Mouse (Mus musculus) gastrocnemius, postnatal 14 days (tissue): ENCODE results near the gene Scarb2. TPM values are rescaled to one million over a fixed set of nuclear protein-coding genes. Genes with fewer than 3 reads are reported as not detected.

ENCODE experiments used
- DNase-seq: peaks from one replicate; pipeline ENCODE4 v3.0.0; 2021; ENCODE audit warnings: mixed read lengths
- intact Hi-C: fragments of 180-260 bp; cut with DNase I; formaldehyde crosslinking; loops from one replicate; pipeline ENCODE4 v1.15.1; 2025; ENCODE audit warnings: low total_unique reads
- total RNA-seq, 2 experiments: library from RNA; stranded (reverse); gene quantifications; 2 replicates each; pipeline ENCODE4 v1.2.3; 2021

Gene Scarb2
- total RNA-seq, 2 experiments from 2014 or later: 71.7 to 79.2 TPM

DNA sequence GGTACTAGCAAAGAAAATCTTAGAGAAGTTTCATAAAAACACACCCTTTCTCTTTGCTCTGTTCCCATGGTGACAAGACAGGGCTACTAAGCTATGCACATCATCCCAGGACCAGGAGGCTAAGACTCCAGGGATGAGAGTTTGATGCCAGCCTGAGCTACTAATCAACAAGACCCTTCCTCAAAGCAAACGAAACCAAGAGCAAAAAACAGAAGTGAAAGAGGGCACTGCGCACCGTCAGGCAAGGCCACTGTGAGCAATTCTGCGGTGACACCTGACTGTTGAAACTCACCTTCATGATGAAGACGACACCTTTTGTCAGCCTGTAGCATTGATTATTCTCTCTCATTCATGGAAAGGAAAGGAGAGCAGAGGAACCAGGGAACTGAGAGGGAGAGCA, 53.8 kb downstream of the Scarb2 start:
- intact Hi-C loops: no loop called here

DNA sequence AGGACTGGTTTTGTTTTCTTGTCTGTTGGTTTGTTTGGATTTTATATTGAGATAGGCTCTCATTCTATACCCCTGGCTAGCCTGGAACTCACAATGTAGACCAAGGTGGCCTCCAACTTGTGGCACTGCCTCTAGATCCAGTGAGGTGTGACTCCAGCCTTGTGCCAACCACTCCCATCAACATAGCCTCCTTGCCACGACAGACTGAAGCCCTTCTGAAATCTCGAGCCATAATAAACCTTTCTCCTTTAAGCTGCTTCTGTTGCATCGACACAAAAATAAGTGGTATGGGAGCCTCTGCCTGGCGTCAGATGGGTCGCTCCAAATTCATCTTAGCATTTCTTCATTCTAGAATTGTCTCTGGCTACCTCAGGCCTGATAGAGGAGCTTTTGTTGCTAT, 59.9 kb downstream of the Scarb2 start:
- intact Hi-C loops: no loop called here
- no peak for DNase-seq

More for the DNA sequence above, 53.8 kb downstream of the Scarb2 start:
- no peak for DNase-seq

DNA sequence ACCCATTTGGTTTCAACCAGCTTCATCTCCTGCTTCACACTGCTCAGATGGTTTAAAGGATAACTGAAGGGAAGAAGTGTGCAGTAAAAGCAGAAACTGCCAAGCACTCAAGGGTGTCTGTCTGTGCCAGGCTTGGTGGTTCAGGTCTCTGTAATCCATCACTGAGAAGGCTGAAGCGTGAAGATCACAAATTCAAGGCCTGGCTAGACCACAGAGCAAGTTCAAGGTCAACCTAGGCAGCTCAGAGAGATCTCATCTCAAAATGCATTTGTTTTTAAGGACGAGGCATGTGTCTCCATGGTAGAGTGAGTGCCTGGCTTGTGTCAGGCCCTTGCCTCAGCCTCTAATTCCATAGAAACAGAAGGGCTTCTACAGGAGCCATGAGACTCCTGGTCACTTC, 61.6 kb downstream of the Scarb2 start:
- intact Hi-C loops: no loop called here
- no peak for DNase-seq

DNA sequence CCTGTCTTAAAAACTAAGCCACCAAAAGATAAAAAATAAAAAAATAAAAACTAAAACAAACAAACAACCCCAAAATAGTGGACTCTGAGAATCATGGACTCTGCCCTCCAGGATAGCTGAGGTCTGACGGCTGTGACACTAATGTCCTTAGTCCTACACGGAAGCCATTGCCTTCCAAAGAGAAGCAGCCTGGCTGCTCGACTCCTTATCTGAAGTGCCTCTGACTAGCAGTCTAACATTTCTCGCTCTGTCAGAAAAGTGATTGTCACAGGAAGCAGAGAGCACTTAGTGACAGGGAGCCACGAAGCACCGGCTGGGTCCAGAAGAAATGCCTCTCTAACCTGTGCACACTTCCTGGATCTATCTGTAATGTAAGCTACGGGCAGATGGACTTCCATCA, 63.7 kb downstream of the Scarb2 start:
- no peak for DNase-seq
- intact Hi-C loops: no loop called here

DNA sequence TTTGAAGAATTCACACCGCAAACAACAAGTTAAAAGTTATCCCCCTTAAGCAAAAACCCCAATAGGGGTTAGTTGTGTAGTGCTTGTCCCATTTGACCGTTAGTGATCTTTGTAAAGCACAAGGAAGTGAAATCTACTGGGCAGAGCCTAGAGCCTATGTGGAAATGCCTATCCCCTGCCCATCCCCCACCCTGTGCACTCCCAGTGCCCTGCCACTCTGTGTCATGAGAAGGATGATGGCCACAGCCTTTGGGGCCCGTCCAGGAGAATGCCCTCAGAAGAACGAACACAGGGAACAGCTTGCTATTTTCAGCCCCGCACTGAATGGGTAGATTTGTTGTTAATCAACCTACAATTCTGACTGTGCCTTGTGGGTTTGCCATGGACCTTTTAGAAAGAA, 65.1 kb downstream of the Scarb2 start:
- DNase-seq: peak; percentile 47
- intact Hi-C loops: no loop called here

DNA sequence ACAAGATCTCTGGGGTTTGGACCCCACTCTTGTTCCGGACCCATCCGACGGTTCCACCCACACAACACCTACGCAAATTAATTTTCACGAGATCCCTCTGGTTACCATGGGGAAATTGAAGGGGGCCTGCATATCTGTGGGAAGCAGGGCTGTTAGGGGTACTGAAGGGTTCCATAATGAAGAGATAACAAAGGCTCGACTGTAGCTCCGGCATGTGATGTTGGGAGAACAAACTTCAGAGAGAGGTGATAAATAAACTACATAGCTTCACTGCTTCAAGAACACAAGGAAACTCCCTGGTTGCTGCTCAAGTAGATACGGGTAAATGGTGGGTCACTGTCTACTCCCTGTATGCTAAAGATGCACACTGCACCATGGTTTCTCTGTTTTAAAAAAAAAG, 68.1 kb downstream of the Scarb2 start:
- no peak for DNase-seq
- intact Hi-C loops: no loop called here

DNA sequence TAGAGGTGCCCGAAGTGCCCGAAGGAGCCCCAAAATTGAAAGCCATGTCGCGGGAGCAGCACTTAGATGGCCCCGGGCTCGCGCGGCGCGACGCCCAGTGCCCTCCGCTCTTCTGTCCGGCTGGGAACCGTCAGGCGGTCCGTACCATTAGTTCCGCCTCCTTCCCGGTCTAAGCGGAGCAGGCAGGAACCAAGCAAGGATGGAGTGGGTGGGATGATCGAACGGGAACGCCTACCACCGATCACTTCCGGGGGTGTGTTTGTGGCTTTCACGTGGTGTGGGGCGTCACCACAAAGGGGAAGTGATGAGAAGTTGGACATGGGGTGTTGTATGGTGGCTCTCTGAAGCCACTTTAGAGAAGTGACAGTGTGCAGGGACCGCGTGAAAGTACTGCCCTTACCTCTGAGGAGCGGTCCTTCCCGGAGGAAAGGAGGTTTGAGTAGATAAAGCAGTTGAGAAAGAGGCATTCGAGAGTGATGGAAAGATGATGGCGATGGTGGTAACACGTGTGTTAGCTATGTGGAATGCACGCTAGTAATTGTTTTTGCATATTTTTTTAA, 71.5 kb downstream of the Scarb2 start, which contains the start of gene Nup54:
TSS of gene Nup54 (minus strand) at position 195 of the 560 bp plus-strand sequence.
- peak; percentile 94 for DNase-seq
- intact Hi-C loops: no loop called here

DNA sequence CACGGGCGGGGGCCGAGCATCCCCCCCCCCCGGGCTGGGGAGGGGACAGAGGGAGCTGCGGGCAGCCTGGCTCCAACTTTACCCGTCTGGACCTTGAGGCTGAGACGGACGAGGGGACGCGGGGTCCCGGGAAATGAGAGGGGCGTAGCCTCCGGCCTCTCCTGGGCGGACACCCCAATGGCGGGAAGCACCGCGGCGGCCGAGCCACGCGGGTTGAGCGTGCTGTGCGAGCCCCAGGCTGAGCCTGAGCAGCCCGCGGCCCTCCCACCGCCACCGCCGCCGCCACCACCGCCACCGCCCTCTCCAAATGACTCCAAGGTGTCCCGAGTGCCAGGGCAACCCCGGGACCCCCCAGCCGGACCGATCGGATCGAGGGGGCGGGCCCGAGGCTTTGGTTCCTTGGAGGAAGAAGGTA, 72.1 kb downstream of the Scarb2 start:
- DNase-seq: no peak
- intact Hi-C loops: no loop called here

DNA sequence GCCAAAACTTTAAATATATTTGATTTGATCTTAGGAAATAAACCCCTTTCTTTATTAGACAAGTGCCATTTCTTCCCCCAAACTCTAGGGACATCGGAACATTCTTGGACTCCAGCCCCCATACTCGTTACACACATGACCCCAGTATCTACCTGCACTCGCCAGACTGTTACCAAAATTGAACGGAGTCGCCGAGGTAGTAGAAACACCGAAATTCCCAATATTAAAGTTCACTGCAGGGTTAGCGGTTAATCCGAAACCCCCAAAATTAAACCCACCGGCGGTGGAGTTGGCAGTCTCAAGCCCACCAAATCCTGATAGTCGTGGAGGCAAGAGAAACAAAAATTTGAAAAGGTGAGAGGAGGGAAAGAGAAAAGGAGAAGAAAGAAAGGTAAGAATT, 72.6 kb downstream of the Scarb2 start:
- DNase-seq: no peak
- intact Hi-C loops: no loop called here

DNA sequence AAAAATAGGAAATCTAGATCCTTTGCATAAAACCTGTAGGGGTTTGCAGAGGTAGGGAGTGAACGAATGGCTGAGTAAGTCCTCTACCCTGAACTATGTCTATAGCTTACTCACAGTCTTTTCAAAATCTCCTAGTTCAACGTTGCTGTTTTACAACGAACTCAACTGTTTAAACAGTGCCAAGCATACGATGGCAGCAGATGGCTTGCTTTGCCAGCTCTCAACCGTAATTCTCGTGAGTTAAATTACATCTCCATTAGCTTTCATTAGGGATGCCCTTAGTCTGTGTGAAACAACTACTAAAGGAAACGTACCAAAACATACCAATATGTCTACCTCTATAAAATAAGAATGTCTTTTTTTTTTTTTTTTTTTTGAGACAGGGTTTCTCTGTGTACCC, 75.0 kb downstream of the Scarb2 start:
- no peak for DNase-seq
- intact Hi-C loops: no loop called here

DNA sequence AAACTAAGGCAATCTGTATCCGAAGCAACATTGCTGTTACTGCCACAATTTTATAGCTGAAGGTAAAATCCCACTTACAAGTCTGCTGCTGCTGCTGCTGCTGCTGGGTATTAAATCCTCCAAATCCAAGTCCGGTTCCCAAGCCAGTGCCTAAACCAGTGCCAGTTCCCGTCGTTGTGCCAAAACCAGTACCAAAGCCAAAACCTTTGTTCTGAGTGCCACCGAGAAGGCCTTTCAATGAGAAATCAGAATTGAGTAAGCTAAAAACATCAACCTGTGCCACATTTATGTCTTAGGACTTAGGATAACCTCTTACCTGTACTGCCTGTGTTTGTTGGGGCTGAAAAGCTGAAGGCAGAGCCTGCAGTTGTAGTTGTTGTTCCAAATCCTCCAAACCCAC, 75.9 kb downstream of the Scarb2 start:
- intact Hi-C loops: no loop called here
- no peak for DNase-seq

DNA sequence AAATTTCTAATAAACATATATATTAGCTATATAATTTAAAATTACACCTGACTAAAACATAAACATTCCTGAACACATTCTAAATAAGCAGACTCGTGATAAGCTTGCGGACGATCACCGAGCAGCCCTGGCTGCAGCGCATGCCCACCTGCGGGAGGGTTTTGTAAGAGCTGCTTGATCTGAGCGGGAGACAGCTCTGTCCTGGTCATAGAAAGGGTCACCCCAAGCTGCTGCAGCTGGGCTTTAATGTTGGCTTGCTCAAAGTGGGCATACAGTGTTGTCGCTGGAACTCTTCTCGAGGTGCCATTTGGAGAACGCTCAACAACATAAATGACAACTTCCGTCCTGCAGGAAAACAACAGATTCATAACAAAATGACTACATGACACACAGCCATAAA, 82.5 kb downstream of the Scarb2 start:
- intact Hi-C loops: no loop called here
- no peak for DNase-seq

DNA sequence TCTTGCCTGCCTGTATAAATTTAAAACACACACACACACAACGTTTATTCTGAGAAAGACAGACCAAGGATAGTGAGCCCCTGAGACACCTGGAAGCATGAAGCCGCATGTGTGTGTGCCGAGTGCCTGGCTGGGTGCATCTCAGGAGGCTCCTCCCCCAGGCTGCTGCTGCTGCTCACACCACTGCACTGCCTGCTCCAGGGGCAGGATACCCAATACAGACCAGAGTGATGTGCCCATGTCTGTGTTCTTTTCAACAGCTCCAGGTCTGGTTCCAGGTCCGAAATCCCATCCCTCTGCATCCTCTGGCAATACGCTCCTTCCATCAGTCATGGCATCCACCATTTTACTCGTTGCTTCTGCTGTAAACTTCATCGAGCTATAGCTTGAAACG, 92.7 kb downstream of the Scarb2 start:
- intact Hi-C loops: no loop called here
- DNase-seq: no peak

DNA sequence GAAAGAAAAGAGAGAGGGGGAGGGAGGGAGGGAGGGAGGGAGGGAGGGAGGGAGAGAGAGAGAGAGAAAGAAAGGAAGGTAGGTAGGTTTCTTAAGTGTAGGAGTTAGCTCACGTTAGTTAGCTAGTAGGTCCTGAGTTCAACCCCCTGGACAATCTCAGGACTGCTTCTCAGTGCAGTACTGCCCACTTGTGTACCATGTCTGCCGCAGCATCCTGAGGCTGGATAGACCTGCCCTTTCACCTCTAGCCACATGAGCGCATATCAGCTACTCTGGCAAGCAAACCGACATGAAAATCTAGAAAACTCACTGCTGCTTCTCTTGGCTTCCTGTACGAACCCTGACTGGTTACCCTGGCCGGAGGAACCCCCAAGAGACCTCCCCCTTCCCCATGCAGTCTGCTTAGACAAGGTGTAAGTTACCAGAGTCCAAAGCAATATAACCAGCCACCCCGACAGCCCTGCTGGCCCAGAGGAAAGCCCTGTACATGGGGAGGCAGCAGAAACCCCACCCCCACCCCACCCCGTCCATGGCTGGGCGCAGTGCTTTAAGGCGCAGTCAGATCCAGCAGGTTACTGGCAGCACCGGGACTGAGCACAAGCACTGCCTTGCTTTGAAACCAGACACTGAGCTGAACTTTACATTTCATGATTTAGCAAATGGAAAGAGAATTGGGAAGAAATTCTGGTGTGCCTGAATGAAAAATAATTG, 93.2 kb downstream of the Scarb2 start:
- intact Hi-C loops: no loop called here
- no peak for DNase-seq

DNA sequence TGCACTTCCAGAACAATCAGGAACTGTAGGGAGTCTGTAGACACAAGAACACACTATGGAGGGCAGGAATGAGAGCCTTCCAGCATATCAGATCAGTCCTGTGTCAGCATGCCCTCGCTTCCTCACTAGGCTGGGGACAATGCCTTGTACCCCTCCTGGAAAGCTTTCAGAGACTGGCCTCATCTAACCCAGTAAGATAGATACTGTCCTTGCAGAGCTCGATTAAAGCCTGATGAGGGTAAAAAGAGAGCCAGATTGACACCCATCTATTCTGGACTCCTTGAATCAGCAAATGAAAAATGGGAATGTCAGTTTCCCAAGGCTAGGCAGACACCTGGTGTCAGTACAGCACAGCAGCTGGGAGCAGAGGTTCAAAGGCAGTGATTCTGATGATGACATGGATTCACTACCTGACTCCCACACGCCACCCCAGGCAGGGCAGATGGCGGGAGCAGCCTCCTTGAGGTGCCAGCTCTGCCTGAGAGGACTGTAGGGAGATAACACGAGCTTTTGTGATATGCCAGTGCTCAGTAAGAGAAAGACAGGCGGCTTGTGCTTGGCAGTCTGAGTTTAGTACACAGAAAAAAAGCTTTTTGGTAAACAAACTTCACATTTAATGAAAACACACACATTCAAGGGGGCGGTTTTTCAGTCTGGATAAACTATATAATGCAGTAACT, 95.0 kb downstream of the Scarb2 start:
- DNase-seq: no peak
- intact Hi-C loops: no loop called here

DNA sequence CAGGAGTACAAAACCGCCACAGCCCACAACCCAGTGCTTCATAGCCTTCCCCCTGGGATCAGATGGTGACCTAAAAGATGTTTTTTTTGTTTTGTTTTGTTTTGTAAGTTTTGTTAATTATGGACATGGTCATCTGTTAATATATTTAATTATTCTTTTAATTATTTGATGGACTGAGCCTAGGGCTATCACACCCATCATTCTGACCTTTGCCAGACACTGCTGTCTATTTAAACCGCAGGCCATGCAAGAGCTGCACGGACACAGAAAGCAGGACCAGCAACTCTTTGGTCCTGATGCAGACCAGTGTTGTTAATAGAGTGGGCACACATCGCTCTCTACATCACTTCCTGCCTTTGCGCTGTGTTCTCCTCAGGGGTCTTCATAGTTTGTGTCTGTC, 96.1 kb downstream of the Scarb2 start:
- intact Hi-C loops: no loop called here
- DNase-seq: no peak

DNA sequence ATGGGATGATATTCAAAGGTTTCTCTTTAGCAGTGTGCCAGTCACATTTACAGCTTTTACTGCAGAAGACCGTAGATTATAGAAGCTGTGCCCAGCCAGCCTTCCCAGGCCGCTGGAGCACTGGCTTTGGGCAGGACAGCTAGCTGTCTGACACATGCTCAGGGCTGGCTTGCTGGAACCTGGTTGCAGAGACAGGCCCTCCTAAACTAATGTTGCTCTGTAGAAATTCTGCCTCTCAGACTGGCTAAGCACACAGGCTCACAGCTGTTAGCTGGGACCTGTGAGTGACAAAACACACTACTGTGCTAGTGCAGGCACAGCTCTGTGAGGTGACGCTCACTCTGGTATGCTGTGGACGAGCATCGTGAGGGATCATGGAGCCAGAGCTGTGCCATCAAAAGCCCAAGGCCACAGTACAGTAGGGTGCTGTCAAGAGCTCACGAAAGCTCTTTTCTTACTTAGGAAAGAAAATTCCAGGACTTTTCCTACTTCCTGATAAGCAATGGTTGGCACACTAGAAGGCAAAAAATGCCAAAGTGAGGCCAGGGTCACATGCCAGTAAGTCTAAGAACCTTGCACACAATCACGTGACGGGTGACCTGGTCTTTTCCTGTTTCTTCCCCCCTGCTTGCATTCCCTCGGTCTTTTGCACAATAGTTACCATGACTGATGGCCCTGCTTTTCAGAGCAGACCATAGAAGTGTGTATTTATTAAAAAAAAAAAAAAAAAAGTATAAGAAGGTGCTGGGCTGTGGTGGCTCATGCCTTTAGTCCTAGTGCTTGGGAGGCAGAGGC, 97.1 kb downstream of the Scarb2 start:
- intact Hi-C loops: no loop called here
- DNase-seq: no peak

DNA sequence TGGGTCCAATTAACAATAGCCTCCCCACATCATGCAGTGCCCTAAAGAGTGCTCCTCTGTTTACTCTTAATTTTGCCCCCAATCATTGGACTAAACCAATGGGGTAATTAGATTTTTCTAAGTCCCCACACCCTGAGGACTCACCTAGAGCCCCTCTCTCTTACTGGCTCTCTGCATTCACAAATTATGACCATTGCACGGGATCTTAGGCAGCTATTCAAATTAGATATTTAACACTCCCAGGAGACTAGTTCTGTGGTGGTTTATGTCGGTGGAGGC, 102.3 kb downstream of the Scarb2 start:
- DNase-seq: no peak
- intact Hi-C loops: no loop called here

DNA sequence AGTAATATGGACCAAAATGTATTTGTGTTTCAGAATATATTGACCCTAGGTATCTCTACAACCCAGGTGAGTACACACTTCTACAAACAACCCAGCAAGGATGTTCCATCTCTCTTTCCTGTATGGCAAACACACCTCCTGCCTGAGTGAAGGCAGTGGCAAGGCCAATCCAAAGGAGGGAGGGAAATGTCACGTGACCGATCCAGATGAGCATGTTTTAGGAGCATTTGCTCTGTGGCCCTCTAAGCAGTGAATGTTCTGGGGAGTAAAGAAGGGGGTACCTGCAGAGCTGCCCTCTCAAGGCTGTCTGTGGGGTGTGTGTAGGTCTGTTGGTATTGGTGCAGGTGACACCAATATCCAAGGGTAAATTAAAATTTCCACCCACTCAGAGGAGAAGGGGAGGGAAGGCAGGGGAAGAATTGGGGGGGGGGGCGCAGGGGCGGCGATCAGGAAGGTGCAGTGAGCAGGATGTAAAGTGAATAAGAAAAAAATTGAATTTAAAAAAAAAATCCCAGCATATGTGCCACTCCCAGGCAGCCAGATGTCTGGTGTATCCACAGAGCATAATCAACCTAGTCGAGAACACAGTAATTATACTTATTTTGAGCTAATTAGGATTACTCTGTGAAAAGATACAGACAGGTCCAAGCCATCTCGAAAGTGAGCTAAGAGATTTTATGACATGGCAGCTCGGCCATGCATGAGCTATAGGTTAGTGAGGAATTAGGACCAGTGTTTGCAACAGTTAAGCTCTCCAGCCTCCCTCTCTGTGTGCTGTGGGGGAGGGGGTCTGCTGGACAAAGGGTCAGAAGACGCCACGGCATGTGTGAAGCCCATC, 102.9 kb downstream of the Scarb2 start:
- intact Hi-C loops: no loop called here
- DNase-seq: no peak

DNA sequence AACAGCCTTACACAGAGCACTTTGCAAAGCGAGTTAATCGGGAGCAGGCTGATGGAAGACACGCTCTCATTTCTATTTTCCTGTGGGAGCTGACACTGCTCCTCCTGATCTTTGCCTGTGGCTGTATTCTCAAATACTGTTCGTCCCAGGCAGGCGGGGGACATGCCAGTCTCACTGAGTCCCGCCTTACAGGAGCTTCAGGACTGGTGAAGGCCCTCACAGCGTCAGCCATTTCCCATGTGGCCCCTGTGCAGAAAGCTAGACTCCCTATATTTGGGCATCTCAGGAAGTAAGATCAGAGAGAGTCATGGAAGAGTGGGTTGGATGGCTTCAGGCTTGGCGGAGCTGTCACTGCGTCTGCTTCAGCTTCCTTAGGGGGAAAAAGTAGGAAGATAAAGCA, 103.8 kb downstream of the Scarb2 start:
- intact Hi-C loops: no loop called here
- no peak for DNase-seq
